In the genomic region with DNA sequence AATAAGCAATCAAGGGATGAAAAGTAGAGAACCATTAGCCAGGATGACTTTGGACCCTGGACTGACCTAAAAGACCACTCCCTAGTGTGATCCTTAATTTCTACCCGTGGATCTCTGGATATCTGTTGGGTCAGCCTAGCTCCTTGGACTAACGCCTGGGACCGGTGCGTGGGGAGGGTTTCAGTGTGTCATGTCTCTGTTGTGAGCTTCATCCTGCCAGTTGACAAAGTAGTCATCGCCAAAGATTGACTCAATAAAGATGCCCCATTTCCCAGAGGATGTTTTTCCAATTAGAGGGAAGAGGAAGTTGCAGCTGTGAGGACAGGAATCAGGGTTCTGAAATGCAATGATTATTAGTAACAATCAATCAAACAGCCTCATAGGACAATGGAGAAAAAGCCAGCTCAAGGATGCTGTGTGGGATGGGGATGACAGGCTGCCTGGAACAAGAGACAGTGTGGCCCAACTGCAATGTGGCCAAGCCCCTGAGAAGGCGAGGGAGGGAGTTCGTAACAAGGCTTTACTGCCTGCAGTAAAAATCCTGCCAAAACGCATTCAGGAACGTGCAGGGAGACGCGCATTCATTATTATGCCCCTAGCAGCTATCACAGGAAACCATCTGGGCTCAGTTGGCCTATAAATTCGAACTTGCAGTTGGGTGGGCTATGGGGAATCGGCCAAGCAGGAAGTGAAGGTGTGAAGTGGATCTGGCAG, we compare ENCODE assay signal across 8 mouse cellular contexts. TPM values are rescaled to one million over a fixed set of nuclear protein-coding genes. Genes with fewer than 3 reads are reported as not detected.
DNase-seq lines count a peak whose midpoint lies in the region; ATAC-seq lines count a peak whose summit lies in the region.

No protein-coding gene starts in this region.

- peak overlapping the region; percentile 20; the same call in 1 of the 2 replicates for H3K9ac ChIP-seq in liver, embryonic 13.5 days
- no peak overlapping the region for H3K9ac ChIP-seq in hindbrain, embryonic 14.5 days

- H3K27ac ChIP-seq in liver, embryonic 13.5 days = peak overlapping the region; percentile 26
- H3K27ac ChIP-seq in hindbrain, embryonic 14.5 days = peak overlapping the region; percentile 28; the same call in 1 of the 2 replicates

- no peaks in the 10 kb centered on the region for H3K27me3 ChIP-seq in liver, embryonic 13.5 days
- no peaks in the 10 kb centered on the region for H3K27me3 ChIP-seq in hindbrain, embryonic 14.5 days (ENCODE audit: control insufficient read depth, insufficient read depth, low read length)

- no peaks in the 10 kb centered on the region for H3K9me3 ChIP-seq in liver, embryonic 13.5 days (replicated peaks)
- no peaks in the 10 kb centered on the region for H3K9me3 ChIP-seq in hindbrain, embryonic 14.5 days (ENCODE audit: control insufficient read depth, low read length)

- ATAC-seq in liver, embryonic 13.5 days (ENCODE audit: low read depth) = no peak
- peak; percentile 35; the same call in 1 of the 2 replicates for ATAC-seq in hindbrain, embryonic 14.5 days (ENCODE audit: low FRiP score)
- 0 out of 2 replicates have a peak, but pooled peaks have one; percentile 6 for ATAC-seq in megakaryocyte progenitor cell, adult 5-6 weeks (replicated peaks; ENCODE audit: poor library complexity)
- ATAC-seq in inflammation-experienced regulatory T-cells, adult 6 months = no peak

- DNase-seq in liver, embryonic 13.5 days = no peak
- DNase-seq in liver = no peak
- DNase-seq in gastrocnemius, adult 8-10 months (ENCODE audit: low spot score in 2 of 2) = peak; percentile 33 to 58
- peak; percentile 48 for DNase-seq in hindbrain, embryonic 14.5 days (ENCODE audit: low spot score)
- DNase-seq in adrenal gland, postnatal 10 days = no peak
- no peak for DNase-seq in frontal cortex, adult 2 months (ENCODE audit: extremely low spot score in 1 of 2, low spot score in 1 of 2)

- WGBS in liver, embryonic 13.5 days (ENCODE audit: insufficient replicate concordance) = 50% methylated on average over 13 of the region's 13 CpGs
- WGBS in hindbrain, embryonic 14.5 days = 33% methylated on average over 13 of the region's 13 CpGs

- H3K4me2 ChIP-seq in liver, embryonic 13.5 days = no peak overlapping the region
- no peak overlapping the region for H3K4me2 ChIP-seq in hindbrain, embryonic 14.5 days (replicated peaks)

- no peak overlapping the region for H3K4me3 ChIP-seq in liver, embryonic 13.5 days (replicated peaks)
- no peak overlapping the region for H3K4me3 ChIP-seq in hindbrain, embryonic 14.5 days (replicated peaks; ENCODE audit: low read length)

- H3K4me1 ChIP-seq in liver, embryonic 13.5 days (replicated peaks) = peaks cover 62% of the 10 kb centered on the region
- H3K4me1 ChIP-seq in hindbrain, embryonic 14.5 days (replicated peaks; ENCODE audit: control insufficient read depth, insufficient read depth, low read length) = peaks cover 14% of the 10 kb centered on the region; the same call in 1 of the 2 replicates

- no peaks in the 10 kb centered on the region for H3K36me3 ChIP-seq in liver, embryonic 13.5 days
- no peaks in the 10 kb centered on the region for H3K36me3 ChIP-seq in hindbrain, embryonic 14.5 days (replicated peaks; ENCODE audit: control insufficient read depth, insufficient read depth)

RNA-seq across cellular contexts. Expression of gene Lmo2, which starts 27.3 kb away (rescaled TPM):
- 156 and 167 TPM in 2 replicates for polyA plus RNA-seq in liver, embryonic 13.5 days (2015; fragmentation: Nextera tagmentation; extraction: Ambion mirVana)
- total RNA-seq in gastrocnemius, adult 8-10 months (2022) = 1 to 10 TPM; 3.4 to 9.1 (median 4.6) TPM
- polyA plus RNA-seq in hindbrain, embryonic 14.5 days (2014; fragmentation: Nextera tagmentation; extraction: Ambion mirVana) = 48.1 and 49.8 TPM in 2 replicates
- total RNA-seq in megakaryocyte progenitor cell, adult 5-6 weeks (2015) = 427 and 476 TPM in 2 replicates
- total RNA-seq in megakaryocyte progenitor cell, adult 5-6 weeks (2017) = 226 and 286 TPM in 2 replicates
- total RNA-seq in adrenal gland, postnatal 10 days (2021) = 10 to 100 TPM; 26.9 to 37.3 TPM
- polyA plus RNA-seq in inflammation-experienced regulatory T-cells, adult 6 months (2017; shearing (Covaris generic)) = under 1 TPM; 0.38 to 0.92 (median 0.42) TPM
- 31.1 and 32.8 TPM in 2 replicates for polyA plus RNA-seq in frontal cortex, adult 2 months (2012; rRNA removed)

Comparison
In these comparisons a context has a peak if more than half of its experiments do, and no peak if none do; other contexts are left out.
1. ATAC-seq: peak in hindbrain, embryonic 14.5 days (single experiment) and megakaryocyte progenitor cell, adult 5-6 weeks (single experiment); none in liver, embryonic 13.5 days (single experiment) and inflammation-experienced regulatory T-cells, adult 6 months (single experiment).
2. DNase-seq: peak in gastrocnemius, adult 8-10 months (2 of 2) and hindbrain, embryonic 14.5 days (single experiment); none in liver, embryonic 13.5 days (single experiment), liver (single experiment), adrenal gland, postnatal 10 days (single experiment) and frontal cortex, adult 2 months (0 of 2).
3. RNA of gene Lmo2, which starts 27.3 kb away (polyA plus RNA-seq): 156 to 167 TPM in liver, embryonic 13.5 days, 48.1 to 49.8 TPM in hindbrain, embryonic 14.5 days and 31.1 to 32.8 TPM in frontal cortex, adult 2 months; 0.38 to 0.92 TPM in inflammation-experienced regulatory T-cells, adult 6 months; every median in the first group is over 10 times any median in the second.